Mouse (Mus musculus) hindbrain, postnatal 0 days (tissue): ENCODE results near the gene Syp. TPM values are rescaled to one million over a fixed set of nuclear protein-coding genes. Genes with fewer than 3 reads are reported as not detected.

ENCODE experiments used
- ATAC-seq: fragments of 200-750 bp; cut with Nextera tagmentation; 2 replicates; pipeline ENCODE4 v1.8.0; 2017; ENCODE audit warnings: mild to moderate bottlenecking, moderate TSS enrichment, moderate library complexity
- DNase-seq: peaks from one replicate; pipeline ENCODE4 v3.0.0-alpha.2; 2015; ENCODE audit warnings: low spot score
- H3K27ac ChIP-seq: fragments of 300-500 bp; sonication (generic); 2 replicates; pipeline ENCODE4 v1.5.1; 2014; ENCODE audit warnings: mild to moderate bottlenecking
- H3K27me3 ChIP-seq: fragments of 300-500 bp; sonication (generic); 2 replicates; pipeline ENCODE4 v1.6.1; 2014; ENCODE audit warnings: low read length, mixed read lengths; ENCODE audit not compliant: insufficient read depth
- H3K36me3 ChIP-seq: fragments of 300-500 bp; sonication (generic); 2 replicates; pipeline ENCODE4 v1.6.1; 2014; ENCODE audit warnings: low read length, mixed read lengths; ENCODE audit not compliant: insufficient read depth
- H3K4me1 ChIP-seq: fragments of 300-500 bp; sonication (generic); 2 replicates; pipeline ENCODE4 v1.6.1; 2014; ENCODE audit warnings: antibody characterized with exemption, low read length, mixed read lengths; ENCODE audit not compliant: insufficient read depth
- H3K4me2 ChIP-seq: fragments of 300-500 bp; sonication (generic); 2 replicates; pipeline ENCODE4 v1.6.1; 2014; ENCODE audit warnings: low read depth, mild to moderate bottlenecking, low read length, moderate library complexity, mixed read lengths
- H3K4me3 ChIP-seq: fragments of 300-500 bp; sonication (generic); 2 replicates; pipeline ENCODE4 v1.5.1; 2014; ENCODE audit warnings: low read length
- H3K9ac ChIP-seq: fragments of 300-500 bp; sonication (generic); replicated peaks from 2 replicates; pipeline ENCODE4 v1.6.1; 2014; ENCODE audit warnings: mild to moderate bottlenecking, low read length, moderate library complexity, mixed read lengths
- H3K9me3 ChIP-seq: fragments of 300-500 bp; sonication (generic); 2 replicates; pipeline ENCODE4 v1.6.1; 2016; ENCODE audit warnings: low read length, mixed read lengths
- CTCF ChIP-seq: IDR thresholded peaks from 2 replicates; pipeline ENCODE4 v1.5.1; 2016; ENCODE audit warnings: antibody characterized with exemption, control low read depth, low read depth
- WGBS: fragments of 180-500 bp; shearing (Covaris S2); extraction: QIAGEN DNeasy Blood & Tissue Kit; methylation state at CpG from one replicate; pipeline ENCODE4 v1.1.7; 2014; 5-methylcytosine and 5-hydroxymethylcytosine counted together
- polyA plus RNA-seq: library from polyadenylated mRNA; unstranded; fragments of >200 nt; fragmentation: Nextera tagmentation; extraction: Ambion mirVana; gene quantifications from 2 replicates; pipeline ENCODE4 v1.2.1, GENCODE M21; 2015
- total RNA-seq: library from RNA; depleted of rRNA; stranded (reverse); fragments of >200 nt; gene quantifications from 2 replicates; pipeline ENCODE4 v1.2.3, GENCODE M21; 2014

Syp gene
- total and polyA plus RNA-seq, 2 experiments from 2014 or later: 325 to 512 TPM

- WGBS: 75% methylated on average over 3 of the region's 3 CpGs
- Histone ChIP-seq H3K9me3 (no peaks in the 10 kb centered on the region), H3K36me3 (no peaks in the 10 kb centered on the region), H3K4me3 (no peak overlapping the region), H3K4me2 (no peak overlapping the region), H3K27me3 (no peaks in the 10 kb centered on the region), H3K27ac (no peak overlapping the region), H3K4me1 (no peaks in the 10 kb centered on the region), H3K9ac (no peak overlapping the region)
- TF ChIP-seq CTCF: no peak
- DNase-seq (no peak), ATAC-seq (no peak)
These were observed 24.7 kb downstream of the Syp start for GRCm38 (mm10) chrX:7662936-7663335.

- Histone ChIP-seq H3K9ac (no peak overlapping the region), H3K9me3 (no peaks in the 10 kb centered on the region), H3K27me3 (no peaks in the 10 kb centered on the region), H3K27ac (peak overlapping the region; percentile 41; the same call in 1 of the 2 replicates), H3K36me3 (no peaks in the 10 kb centered on the region), H3K4me2 (no peak overlapping the region), H3K4me3 (no peak overlapping the region), H3K4me1 (no peaks in the 10 kb centered on the region)
- ATAC-seq (peak; percentile 83), DNase-seq (peak; percentile 64)
- WGBS: 70% methylated on average over 11 of the region's 11 CpGs
- no peak for TF ChIP-seq CTCF
These were observed 26.5 kb downstream of the Syp start for GRCm38 (mm10) chrX:7664791-7665190.

- no peak overlapping the region for H3K9ac ChIP-seq
- no peaks in the 10 kb centered on the region for H3K27me3 ChIP-seq
- no peaks in the 10 kb centered on the region for H3K4me1 ChIP-seq
- H3K9me3 ChIP-seq: no peaks in the 10 kb centered on the region
- no peak for ATAC-seq
- no peaks in the 10 kb centered on the region for H3K36me3 ChIP-seq
- no peak overlapping the region for H3K4me2 ChIP-seq
- H3K27ac ChIP-seq: no peak overlapping the region
- no peak for TF ChIP-seq CTCF
- DNase-seq: no peak
- WGBS: 72% methylated on average over 21 of the region's 21 CpGs
- H3K4me3 ChIP-seq: no peak overlapping the region
These were observed 27.6 kb downstream of the Syp start for GRCm38 (mm10) chrX:7665739-7666502.

- Histone ChIP-seq H3K4me3 (peak overlapping the region; percentile 35), H3K36me3 (no peaks in the 10 kb centered on the region), H3K9ac (no peak overlapping the region; the same call in 1 of the 2 replicates), H3K27me3 (no peaks in the 10 kb centered on the region), H3K9me3 (no peaks in the 10 kb centered on the region), H3K4me2 (peak overlapping the region; percentile 50), H3K4me1 (no peaks in the 10 kb centered on the region), H3K27ac (0 out of 2 replicates have a peak overlapping the region, but pooled peaks have one; percentile 20)
- ATAC-seq: peak; percentile 58
- DNase-seq: peak; percentile 42
- WGBS: 23% methylated on average over 13 of the region's 19 CpGs
- no peak for TF ChIP-seq CTCF
These were observed 32.2 kb downstream of the Syp start for GRCm38 (mm10) chrX:7670390-7670881.

- 31% methylated on average over 36 of the region's 36 CpGs for whole genome bisulfite sequencing
These were observed 32.8 kb downstream of the Syp start, which contains the start of gene Plp2 for GRCm38 (mm10) chrX:7670921-7671623. Plp2 (minus strand) TSS chrX:7671390.

GRCm38 (mm10) chrX:7672739-7673138 lies 34.5 kb downstream of the Syp start:
- Histone ChIP-seq H3K9ac (no peak overlapping the region), H3K4me2 (no peak overlapping the region), H3K4me3 (no peak overlapping the region), H3K27me3 (no peaks in the 10 kb centered on the region), H3K4me1 (no peaks in the 10 kb centered on the region), H3K9me3 (no peaks in the 10 kb centered on the region), H3K36me3 (no peaks in the 10 kb centered on the region), H3K27ac (no peak overlapping the region)
- TF ChIP-seq CTCF: no peak
- ATAC-seq: no peak
- no peak for DNase-seq
- WGBS: 59% methylated on average over 6 of the region's 6 CpGs

More at GRCm38 (mm10) chrX:7670921-7671623, 32.8 kb downstream of the Syp start, which contains the start of gene Plp2:
- Histone ChIP-seq H3K9me3 (no peaks in the 10 kb centered on the region), H3K27me3 (no peaks in the 10 kb centered on the region), H3K27ac (peak within 1 kb of the TSS; percentile 20; the same call in 1 of the 2 replicates), H3K4me2 (peak within 1 kb of the TSS; percentile 50), H3K9ac (no peak within 1 kb of the TSS; the same call in 1 of the 2 replicates), H3K4me1 (no peaks in the 10 kb centered on the region), H3K4me3 (peak within 1 kb of the TSS; percentile 35), H3K36me3 (no peaks in the 10 kb centered on the region)
- ATAC-seq (peak; percentile 50), DNase-seq (no peak)
- TF ChIP-seq CTCF: no peak
